Mouse (Mus musculus): Measurements from ENCODE around the gene Ppp1r12b. TPM values are rescaled to one million over a fixed set of nuclear protein-coding genes. Genes with fewer than 3 reads are reported as not detected.

The Ppp1r12b gene
- polyA plus RNA-seq, 1 experiment = 17.8 TPM

GRCm38 (mm10) chr1:134960634-134961033 is 4.9 kb upstream of the Ppp1r12b start:
- WGBS = 66% methylated on average over 7 of the region's 7 CpGs
- Histone ChIP-seq H3K4me1 (ENCODE audit: control insufficient read depth, insufficient read depth, low read length) (no peaks in the 10 kb centered on the region; the same call in 1 of the 2 replicates), H3K27ac (ENCODE audit: control insufficient read depth, insufficient read depth, low read depth, low read length, poor library complexity) (no peak overlapping the region), H3K4me3 (replicated peaks; ENCODE audit: control insufficient read depth, low read depth, low read length) (no peak overlapping the region)
- no peak for TF ChIP-seq POLR2A (IDR thresholded peaks at IDR 0.05; ENCODE audit: borderline replicate concordance, control insufficient read depth, low read depth, low read length)
- no peak for TF ChIP-seq CTCF (IDR thresholded peaks at IDR 0.05; ENCODE audit: control insufficient read depth, insufficient read depth, low read length)

- 2% methylated on average over 16 of the region's 16 CpGs for WGBS
- Histone ChIP-seq H3K4me1 (ENCODE audit: control insufficient read depth, insufficient read depth, low read length) (no peaks in the 10 kb centered on the region), H3K27ac (ENCODE audit: control insufficient read depth, insufficient read depth, low read depth, low read length, poor library complexity) (peak overlapping the region; percentile 61), H3K4me3 (replicated peaks; ENCODE audit: control insufficient read depth, low read depth, low read length) (peak overlapping the region; percentile 94)
- TF ChIP-seq CTCF (IDR thresholded peaks at IDR 0.05; ENCODE audit: control insufficient read depth, insufficient read depth, low read length) = no peak
- no peak for TF ChIP-seq POLR2A (IDR thresholded peaks at IDR 0.05; ENCODE audit: borderline replicate concordance, control insufficient read depth, low read depth, low read length)
Measured at GRCm38 (mm10) chr1:134955050-134955636, 599 bp downstream of the Ppp1r12b start.

- 90% methylated on average over 3 of the region's 3 CpGs for WGBS
- TF ChIP-seq CTCF (IDR thresholded peaks at IDR 0.05; ENCODE audit: control insufficient read depth, insufficient read depth, low read length) (no peak), POLR2A (IDR thresholded peaks at IDR 0.05; ENCODE audit: borderline replicate concordance, control insufficient read depth, low read depth, low read length) (no peak)
- H3K27ac ChIP-seq (ENCODE audit: control insufficient read depth, insufficient read depth, low read depth, low read length, poor library complexity) = no peak overlapping the region
Measured at GRCm38 (mm10) chr1:134949946-134950345, 5.8 kb downstream of the Ppp1r12b start.

GRCm38 (mm10) chr1:134947590-134947989 is 8.2 kb downstream of the Ppp1r12b start:
- no peak for TF ChIP-seq POLR2A (IDR thresholded peaks at IDR 0.05; ENCODE audit: borderline replicate concordance, control insufficient read depth, low read depth, low read length)
- TF ChIP-seq CTCF (IDR thresholded peaks at IDR 0.05; ENCODE audit: control insufficient read depth, insufficient read depth, low read length) = no peak

More at GRCm38 (mm10) chr1:134949946-134950345, 5.8 kb downstream of the Ppp1r12b start:
- no peaks in the 10 kb centered on the region for H3K4me1 ChIP-seq (ENCODE audit: control insufficient read depth, insufficient read depth, low read length)
- H3K4me3 ChIP-seq (replicated peaks; ENCODE audit: control insufficient read depth, low read depth, low read length) = no peak overlapping the region

GRCm38 (mm10) chr1:134942898-134943297 is 12.8 kb downstream of the Ppp1r12b start:
- H3K4me3 ChIP-seq (replicated peaks; ENCODE audit: control insufficient read depth, low read depth, low read length) = no peak overlapping the region
- 80% methylated on average over 2 of the region's 2 CpGs for WGBS
- no peak overlapping the region for H3K27ac ChIP-seq (ENCODE audit: control insufficient read depth, insufficient read depth, low read depth, low read length, poor library complexity)
- TF ChIP-seq POLR2A (IDR thresholded peaks at IDR 0.05; ENCODE audit: borderline replicate concordance, control insufficient read depth, low read depth, low read length) (no peak), CTCF (IDR thresholded peaks at IDR 0.05; ENCODE audit: control insufficient read depth, insufficient read depth, low read length) (no peak)
- H3K4me1 ChIP-seq (ENCODE audit: control insufficient read depth, insufficient read depth, low read length) = no peaks in the 10 kb centered on the region; the same call in 1 of the 2 replicates

More at GRCm38 (mm10) chr1:134947590-134947989, 8.2 kb downstream of the Ppp1r12b start:
- no peak overlapping the region for H3K27ac ChIP-seq (ENCODE audit: control insufficient read depth, insufficient read depth, low read depth, low read length, poor library complexity)
- whole genome bisulfite sequencing = 89% methylated on average over 7 of the region's 7 CpGs
- no peak overlapping the region for H3K4me3 ChIP-seq (replicated peaks; ENCODE audit: control insufficient read depth, low read depth, low read length)
- H3K4me1 ChIP-seq (ENCODE audit: control insufficient read depth, insufficient read depth, low read length) = no peaks in the 10 kb centered on the region

- 79% methylated on average over 4 of the region's 4 CpGs for WGBS
- TF ChIP-seq POLR2A (IDR thresholded peaks at IDR 0.05; ENCODE audit: borderline replicate concordance, control insufficient read depth, low read depth, low read length) (no peak), CTCF (IDR thresholded peaks at IDR 0.05; ENCODE audit: control insufficient read depth, insufficient read depth, low read length) (no peak)
- H3K4me1 ChIP-seq (ENCODE audit: control insufficient read depth, insufficient read depth, low read length) = no peaks in the 10 kb centered on the region; the same call in 1 of the 2 replicates
Measured at GRCm38 (mm10) chr1:134940863-134941262, 14.9 kb downstream of the Ppp1r12b start.

GRCm38 (mm10) chr1:134938233-134938632 is 17.5 kb downstream of the Ppp1r12b start:
- WGBS = 83% methylated on average over 1 of the region's 1 CpGs
- Histone ChIP-seq H3K4me1 (ENCODE audit: control insufficient read depth, insufficient read depth, low read length) (no peaks in the 10 kb centered on the region; the same call in 1 of the 2 replicates), H3K4me3 (replicated peaks; ENCODE audit: control insufficient read depth, low read depth, low read length) (no peak overlapping the region), H3K27ac (ENCODE audit: control insufficient read depth, insufficient read depth, low read depth, low read length, poor library complexity) (no peak overlapping the region)
- TF ChIP-seq CTCF (IDR thresholded peaks at IDR 0.05; ENCODE audit: control insufficient read depth, insufficient read depth, low read length) (no peak), POLR2A (IDR thresholded peaks at IDR 0.05; ENCODE audit: borderline replicate concordance, control insufficient read depth, low read depth, low read length) (no peak)

More at GRCm38 (mm10) chr1:134940863-134941262, 14.9 kb downstream of the Ppp1r12b start:
- Histone ChIP-seq H3K4me3 (replicated peaks; ENCODE audit: control insufficient read depth, low read depth, low read length) (no peak overlapping the region), H3K27ac (ENCODE audit: control insufficient read depth, insufficient read depth, low read depth, low read length, poor library complexity) (no peak overlapping the region)

GRCm38 (mm10) chr1:134936335-134936734 is 19.4 kb downstream of the Ppp1r12b start:
- Histone ChIP-seq H3K4me3 (replicated peaks; ENCODE audit: control insufficient read depth, low read depth, low read length) (no peak overlapping the region), H3K27ac (ENCODE audit: control insufficient read depth, insufficient read depth, low read depth, low read length, poor library complexity) (no peak overlapping the region), H3K4me1 (ENCODE audit: control insufficient read depth, insufficient read depth, low read length) (no peaks in the 10 kb centered on the region; the same call in 1 of the 2 replicates)
- TF ChIP-seq CTCF (IDR thresholded peaks at IDR 0.05; ENCODE audit: control insufficient read depth, insufficient read depth, low read length) (no peak), POLR2A (IDR thresholded peaks at IDR 0.05; ENCODE audit: borderline replicate concordance, control insufficient read depth, low read depth, low read length) (no peak)
- WGBS = 88% methylated on average over 6 of the region's 6 CpGs

All from bone marrow, adult 2 months (tissue).